Mouse (Mus musculus) neural tube, embryonic 14.5 days (tissue): ENCODE measurements at regions not wholly inside any gene's neighbourhood (a gene's known extent, or its start where the extent isn't known, plus 50 kb on each side); places are given as distances from the start of the nearest gene placed in this dataset.

Experiments
- ATAC-seq: fragments of 200-750 bp; cut with Nextera tagmentation; 2 replicates; pipeline ENCODE4 v1.8.0; 2017; ENCODE audit warnings: low read depth, mild to moderate bottlenecking, moderate TSS enrichment, moderate library complexity
- H3K27ac ChIP-seq: fragments of 300-500 bp; sonication (generic); 2 replicates; pipeline ENCODE4 v1.5.1; 2014; ENCODE audit warnings: low read depth, mild to moderate bottlenecking, control low read depth, low read length, moderate library complexity, mixed read lengths
- H3K27me3 ChIP-seq: fragments of 300-500 bp; sonication (generic); 2 replicates; pipeline ENCODE4 v1.6.1; 2014; ENCODE audit warnings: low read length; ENCODE audit not compliant: control insufficient read depth, insufficient read depth
- H3K36me3 ChIP-seq: fragments of 300-500 bp; sonication (generic); 2 replicates; pipeline ENCODE4 v1.6.1; 2014; ENCODE audit warnings: low read length, mixed read lengths; ENCODE audit not compliant: control insufficient read depth, insufficient read depth
- H3K4me1 ChIP-seq: fragments of 300-500 bp; sonication (generic); 2 replicates; pipeline ENCODE4 v1.6.1; 2014; ENCODE audit warnings: low read length; ENCODE audit not compliant: control insufficient read depth, insufficient read depth
- H3K4me2 ChIP-seq: fragments of 300-500 bp; sonication (generic); 2 replicates; pipeline ENCODE4 v1.6.1; 2014; ENCODE audit warnings: mild to moderate bottlenecking, low read depth, low read length, control low read depth
- H3K4me3 ChIP-seq: fragments of 300-500 bp; sonication (generic); 2 replicates; pipeline ENCODE4 v1.5.1; 2014; ENCODE audit warnings: low read depth, low read length, control low read depth, mixed read lengths
- H3K9ac ChIP-seq: fragments of 300-500 bp; sonication (generic); replicated peaks from 2 replicates; pipeline ENCODE4 v1.6.1; 2014; ENCODE audit warnings: low read depth, mild to moderate bottlenecking, control low read depth, low read length, mixed read lengths
- H3K9me3 ChIP-seq: fragments of 300-500 bp; sonication (generic); 2 replicates; pipeline ENCODE4 v1.6.1; 2016; ENCODE audit warnings: low read length; ENCODE audit not compliant: control insufficient read depth
- WGBS: fragments of 180-500 bp; shearing (Covaris S2); extraction: QIAGEN DNeasy Blood & Tissue Kit; methylation state at CpG from one replicate; pipeline ENCODE4 v1.1.7; 2014; 5-methylcytosine and 5-hydroxymethylcytosine counted together

DNA sequence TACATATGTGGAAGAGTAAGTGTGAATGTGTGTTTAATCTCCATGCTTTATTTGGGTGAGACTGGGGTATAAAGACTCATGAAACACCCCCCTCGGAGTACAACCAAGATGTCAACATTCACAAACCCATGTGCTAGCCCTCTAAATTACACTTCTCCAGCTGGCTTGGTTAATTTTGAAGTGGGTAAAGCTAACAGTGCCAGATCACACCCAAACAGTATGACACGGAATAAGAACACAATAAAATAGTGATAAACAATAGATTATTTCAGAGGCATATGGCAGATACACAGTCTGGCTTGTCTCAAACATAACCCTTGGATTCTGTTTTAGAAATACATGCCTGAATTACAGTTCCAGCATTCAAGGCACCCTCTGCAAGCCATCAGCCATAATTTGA lies 86.4 kb upstream of the Samsn1 start:
- WGBS = 83% methylated on average over 2 of the region's 2 CpGs
- no peak for ATAC-seq
- H3K4me2 ChIP-seq = no peak overlapping the region
- H3K27me3 ChIP-seq = no peaks in the 10 kb centered on the region
- no peaks in the 10 kb centered on the region for H3K4me1 ChIP-seq
- H3K36me3 ChIP-seq = no peaks in the 10 kb centered on the region
- H3K9ac ChIP-seq = no peak overlapping the region
- H3K27ac ChIP-seq = no peak overlapping the region
- H3K4me3 ChIP-seq = no peak overlapping the region
- no peaks in the 10 kb centered on the region for H3K9me3 ChIP-seq

DNA sequence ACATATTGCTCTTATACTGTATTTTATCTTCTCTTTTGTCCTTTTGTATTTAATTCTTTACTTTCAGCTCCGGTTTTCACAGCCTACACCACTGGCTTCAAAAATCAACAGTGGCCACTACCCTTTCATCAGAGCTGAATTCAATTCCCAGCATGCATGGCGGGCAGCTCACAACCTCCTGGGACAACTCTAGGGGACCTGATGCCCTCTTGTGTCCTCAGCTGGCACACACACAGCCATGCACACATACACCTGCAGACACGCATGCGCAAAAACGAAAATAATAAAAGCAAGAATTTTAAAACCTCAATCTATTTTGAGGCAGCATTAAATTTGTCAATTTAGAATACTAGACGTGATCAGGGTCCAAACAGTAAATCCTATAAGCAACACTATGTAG lies 82.6 kb upstream of the Samsn1 start:
- Histone ChIP-seq H3K36me3 (no peaks in the 10 kb centered on the region), H3K9me3 (no peaks in the 10 kb centered on the region), H3K27me3 (no peaks in the 10 kb centered on the region), H3K4me1 (no peaks in the 10 kb centered on the region), H3K4me2 (no peak overlapping the region), H3K4me3 (no peak overlapping the region), H3K27ac (no peak overlapping the region), H3K9ac (no peak overlapping the region)
- no peak for ATAC-seq
- WGBS = 94% methylated on average over 6 of the region's 6 CpGs

DNA sequence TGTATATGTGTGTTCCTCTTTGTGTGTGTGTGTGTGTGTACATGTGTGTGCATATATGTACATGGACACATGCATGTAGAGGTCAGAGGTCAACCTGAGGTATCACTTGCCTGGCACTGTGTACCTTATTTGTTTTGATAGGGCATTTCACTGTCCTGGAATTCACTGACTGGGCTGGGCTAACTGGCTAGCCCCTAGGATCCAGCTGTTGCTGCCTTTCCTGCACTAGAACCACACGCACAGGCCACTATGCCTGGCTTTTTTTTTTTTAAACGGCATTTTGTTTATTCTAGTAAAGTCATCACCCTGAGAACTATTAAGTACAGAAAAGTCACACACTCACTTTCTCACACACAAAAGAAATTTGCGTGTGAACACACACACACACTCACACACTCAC lies 79.7 kb upstream of the Samsn1 start:
- WGBS = 80% methylated on average over 3 of the region's 3 CpGs

DNA sequence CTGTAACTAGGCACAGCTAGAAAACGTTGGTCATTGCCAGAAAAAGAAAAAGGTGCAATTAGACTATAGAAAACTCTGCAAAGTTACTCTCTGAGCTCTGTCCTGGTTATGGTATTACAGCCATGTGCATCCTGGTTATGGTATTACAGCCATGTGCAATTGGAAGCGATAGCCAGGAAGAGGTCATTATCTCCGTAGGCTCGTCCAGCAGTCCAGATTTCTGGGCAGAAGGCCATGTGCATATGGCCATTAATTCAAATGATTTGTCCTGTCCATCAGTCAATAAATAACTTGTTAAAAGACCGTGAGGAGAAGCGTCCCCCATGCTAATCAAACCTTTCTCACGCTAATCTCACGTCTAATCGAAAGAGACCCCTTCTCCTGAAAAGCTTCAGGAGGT lies 75.7 kb upstream of the Samsn1 start:
- no peak overlapping the region for H3K27ac ChIP-seq
- no peaks in the 10 kb centered on the region for H3K27me3 ChIP-seq
- H3K9me3 ChIP-seq = no peaks in the 10 kb centered on the region
- H3K4me1 ChIP-seq = no peaks in the 10 kb centered on the region
- H3K36me3 ChIP-seq = no peaks in the 10 kb centered on the region
- 75% methylated on average over 9 of the region's 9 CpGs for WGBS
- no peak overlapping the region for H3K4me2 ChIP-seq
- ATAC-seq = no peak
- H3K4me3 ChIP-seq = no peak overlapping the region
- H3K9ac ChIP-seq = no peak overlapping the region

More for the DNA sequence above, 79.7 kb upstream of the Samsn1 start:
- no peak overlapping the region for H3K27ac ChIP-seq
- no peak overlapping the region for H3K4me2 ChIP-seq
- H3K27me3 ChIP-seq = no peaks in the 10 kb centered on the region
- H3K9ac ChIP-seq = no peak overlapping the region
- H3K4me1 ChIP-seq = no peaks in the 10 kb centered on the region
- no peaks in the 10 kb centered on the region for H3K36me3 ChIP-seq
- no peaks in the 10 kb centered on the region for H3K9me3 ChIP-seq
- ATAC-seq = no peak
- no peak overlapping the region for H3K4me3 ChIP-seq

DNA sequence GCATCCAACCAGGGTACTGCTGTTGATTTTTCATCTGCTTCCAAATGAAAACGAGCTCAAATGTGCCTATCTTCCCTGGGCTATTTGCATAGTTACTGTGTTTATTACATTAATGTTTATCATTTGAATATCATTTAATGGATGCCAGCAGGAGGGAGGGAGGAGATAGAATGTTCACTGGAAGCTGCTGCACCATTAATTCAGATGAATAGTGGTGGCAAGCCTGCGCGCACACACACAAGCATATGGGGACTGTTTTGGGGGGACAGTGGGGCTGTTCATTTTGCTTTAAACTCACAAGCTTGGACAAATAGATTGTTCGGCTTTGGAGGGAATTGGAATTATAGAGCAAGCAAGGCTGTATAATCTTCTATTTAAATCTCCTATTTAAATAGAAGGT lies 74.3 kb upstream of the Samsn1 start:
- H3K36me3 ChIP-seq = no peaks in the 10 kb centered on the region
- no peaks in the 10 kb centered on the region for H3K27me3 ChIP-seq
- H3K4me2 ChIP-seq = no peak overlapping the region
- H3K9me3 ChIP-seq = no peaks in the 10 kb centered on the region
- WGBS = 48% methylated on average over 4 of the region's 4 CpGs
- no peak overlapping the region for H3K9ac ChIP-seq
- H3K4me1 ChIP-seq = no peaks in the 10 kb centered on the region
- H3K27ac ChIP-seq = no peak overlapping the region
- H3K4me3 ChIP-seq = no peak overlapping the region
- peak; percentile 58; the same call in 1 of the 2 replicates for ATAC-seq

DNA sequence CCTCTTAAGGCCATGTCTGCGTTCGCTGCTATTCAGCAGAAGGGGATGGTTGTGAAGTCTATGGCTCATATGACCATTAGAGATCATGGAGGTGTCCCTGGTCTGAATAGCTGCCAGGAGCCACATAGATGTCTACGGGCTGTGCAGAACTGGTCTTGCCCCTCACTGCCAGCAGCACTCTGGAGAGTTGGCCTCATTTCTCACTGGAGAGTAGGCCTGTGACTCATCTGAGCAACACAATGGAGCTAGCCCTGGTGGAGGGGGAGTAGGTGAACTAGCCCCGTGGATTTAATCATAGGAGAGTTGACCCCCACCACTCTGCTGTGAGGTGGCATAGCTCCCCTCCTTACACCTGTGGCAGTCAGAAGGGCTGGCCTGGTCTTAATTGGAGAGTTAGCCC lies 63.3 kb upstream of the Samsn1 start:
- no peak overlapping the region for H3K4me3 ChIP-seq
- no peak overlapping the region for H3K27ac ChIP-seq
- no peak overlapping the region for H3K4me2 ChIP-seq
- no peaks in the 10 kb centered on the region for H3K36me3 ChIP-seq
- 92% methylated on average over 4 of the region's 4 CpGs for WGBS
- H3K4me1 ChIP-seq = no peaks in the 10 kb centered on the region
- ATAC-seq = no peak
- H3K9me3 ChIP-seq = no peaks in the 10 kb centered on the region
- no peaks in the 10 kb centered on the region for H3K27me3 ChIP-seq
- no peak overlapping the region for H3K9ac ChIP-seq

DNA sequence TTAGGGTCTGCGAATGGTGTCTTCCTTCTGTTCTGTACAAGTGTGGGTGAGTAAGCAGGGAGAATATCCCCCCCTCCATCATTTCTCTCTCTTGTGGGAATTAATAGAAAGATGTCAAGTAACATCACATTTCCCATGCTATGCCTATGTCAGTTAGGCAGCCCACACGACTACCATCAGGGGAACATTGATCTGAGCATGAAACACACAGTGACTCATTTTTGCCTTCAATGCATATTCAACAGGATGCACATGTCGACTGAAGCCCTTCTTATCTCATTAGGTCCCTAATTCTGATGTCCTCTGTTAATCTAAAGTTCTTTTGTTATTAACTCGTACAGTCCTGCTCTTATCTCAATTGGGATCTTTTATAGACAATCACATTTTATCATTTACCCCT lies 60.4 kb upstream of the Samsn1 start:
- no peaks in the 10 kb centered on the region for H3K36me3 ChIP-seq
- H3K9ac ChIP-seq = no peak overlapping the region
- H3K4me3 ChIP-seq = no peak overlapping the region
- H3K27me3 ChIP-seq = no peaks in the 10 kb centered on the region
- H3K27ac ChIP-seq = no peak overlapping the region
- no peaks in the 10 kb centered on the region for H3K4me1 ChIP-seq
- 88% methylated on average over 4 of the region's 4 CpGs for WGBS
- no peak for ATAC-seq
- H3K4me2 ChIP-seq = no peak overlapping the region
- H3K9me3 ChIP-seq = no peaks in the 10 kb centered on the region

DNA sequence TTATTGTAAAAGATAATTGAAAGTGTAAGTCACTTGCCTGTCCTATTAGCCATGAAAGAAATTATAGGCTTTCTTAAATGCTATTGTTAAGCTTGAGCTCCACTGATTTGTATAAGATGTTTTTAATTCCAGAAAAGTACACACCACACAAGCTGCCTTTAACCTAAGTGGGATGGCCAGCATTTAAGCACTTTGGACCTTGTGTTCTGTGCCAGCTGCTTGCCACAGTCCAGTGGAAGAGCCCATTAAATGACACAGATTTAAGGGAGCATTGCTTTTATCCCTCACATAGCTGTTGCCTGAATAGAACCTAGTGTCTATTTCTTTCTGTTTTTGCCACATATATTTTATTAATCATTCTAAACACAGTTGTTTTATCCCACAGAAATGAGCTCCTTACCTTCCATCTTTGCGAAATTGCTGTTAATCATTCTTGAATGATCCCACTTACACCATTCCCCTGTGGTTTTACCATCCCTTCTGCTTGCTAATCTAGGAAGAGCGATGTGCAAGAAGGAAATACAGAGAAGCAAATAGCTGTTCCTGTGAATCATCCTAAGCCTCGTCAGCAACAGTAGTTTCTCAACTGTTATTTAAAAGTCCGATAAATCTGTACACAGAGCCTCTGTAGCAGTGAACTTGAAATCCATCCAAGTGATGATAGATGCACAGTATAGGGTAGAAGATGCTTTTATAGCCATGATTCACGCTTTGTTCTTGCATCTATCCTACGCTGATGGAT lies 57.9 kb upstream of the Samsn1 start:
- H3K4me3 ChIP-seq = no peak overlapping the region
- no peak overlapping the region for H3K9ac ChIP-seq
- H3K27ac ChIP-seq = no peak overlapping the region
- no peak overlapping the region for H3K4me2 ChIP-seq
- no peaks in the 10 kb centered on the region for H3K27me3 ChIP-seq
- no peak for ATAC-seq
- 82% methylated on average over 6 of the region's 6 CpGs for WGBS
- H3K9me3 ChIP-seq = no peaks in the 10 kb centered on the region
- no peaks in the 10 kb centered on the region for H3K4me1 ChIP-seq
- H3K36me3 ChIP-seq = no peaks in the 10 kb centered on the region

DNA sequence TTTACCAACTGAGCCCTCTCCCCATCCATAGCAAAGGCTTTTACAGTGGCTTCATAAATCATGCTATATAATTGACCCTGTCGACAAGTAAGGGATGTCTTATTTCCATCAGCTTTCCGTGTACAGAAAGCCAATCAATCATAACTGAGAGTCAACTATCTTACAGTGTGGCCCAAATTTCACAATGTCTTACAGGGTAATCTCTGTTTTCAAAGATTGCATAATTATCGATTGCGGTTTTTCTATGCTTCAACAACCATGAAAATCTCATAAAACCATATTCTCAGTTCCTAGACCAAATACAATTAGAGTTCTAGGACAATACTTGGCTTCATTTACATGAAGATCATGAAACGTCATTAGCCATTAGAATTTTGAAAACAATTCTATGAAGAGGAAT lies 56.1 kb upstream of the Samsn1 start:
- WGBS = 81% methylated on average over 5 of the region's 5 CpGs
- no peaks in the 10 kb centered on the region for H3K9me3 ChIP-seq
- no peak for ATAC-seq
- no peak overlapping the region for H3K27ac ChIP-seq
- H3K4me1 ChIP-seq = no peaks in the 10 kb centered on the region
- H3K27me3 ChIP-seq = no peaks in the 10 kb centered on the region
- H3K4me2 ChIP-seq = no peak overlapping the region
- H3K9ac ChIP-seq = no peak overlapping the region
- no peak overlapping the region for H3K4me3 ChIP-seq
- no peaks in the 10 kb centered on the region for H3K36me3 ChIP-seq
